Mouse (Mus musculus) ES-E14 (cell line): ENCODE results near the gene Urad. TPM values are rescaled to one million over a fixed set of nuclear protein-coding genes. Genes with fewer than 3 reads are reported as not detected.

Source experiments
- DNase-seq: peaks from one replicate; pipeline ENCODE4 v3.0.0-alpha.2; 2013; ENCODE audit warnings: low read depth, low spot score
- H3K27ac ChIP-seq: 2 replicates; pipeline ENCODE4 v1.5.1; 2012; ENCODE audit warnings: low read depth, mild to moderate bottlenecking, low read length, moderate library complexity, mixed read lengths; ENCODE audit not compliant: poor library complexity, insufficient read depth, severe bottlenecking
- H3K36me3 ChIP-seq: 2 replicates; pipeline ENCODE4 v1.6.1; 2012; ENCODE audit warnings: mild to moderate bottlenecking, low read length, moderate library complexity, mixed read lengths; ENCODE audit not compliant: control insufficient read depth, poor library complexity, insufficient read depth, severe bottlenecking
- H3K4me1 ChIP-seq, 2 experiments: fragments of 150-350 bp in 1 of 2; sonication (generic) in 1 of 2; 2 replicates each; pipeline ENCODE4 v1.6.1; 2012; ENCODE audit warnings: low read length in 2 of 2, mild to moderate bottlenecking in 1 of 2, mixed read lengths in 1 of 2; ENCODE audit not compliant: control insufficient read depth in 2 of 2, insufficient read depth in 2 of 2, poor library complexity in 1 of 2
- H3K4me3 ChIP-seq, 2 experiments: fragments of 150-350 bp in 1 of 2; sonication (generic) in 1 of 2; 2 replicates each; pipeline ENCODE4 v1.5.1; 2012; ENCODE audit warnings: low read length in 2 of 2, low read depth in 1 of 2, mild to moderate bottlenecking in 1 of 2, mixed read lengths in 1 of 2; ENCODE audit not compliant: insufficient read depth in 1 of 2, poor library complexity in 1 of 2, severe bottlenecking in 1 of 2
- H3K9ac ChIP-seq: 2 replicates; pipeline ENCODE4 v1.6.1; 2012; ENCODE audit warnings: low read depth, mild to moderate bottlenecking, low read length, mixed read lengths; ENCODE audit not compliant: poor library complexity, insufficient read depth, severe bottlenecking
- H3K9me3 ChIP-seq: fragments of 150-350 bp; sonication (generic); 2 replicates; pipeline ENCODE4 v1.6.1; 2012; ENCODE audit warnings: low read depth, mild to moderate bottlenecking, low read length; ENCODE audit not compliant: control insufficient read depth, insufficient read depth
- CHD2 ChIP-seq: IDR thresholded peaks from 2 replicates; pipeline ENCODE4 v1.6.1; 2014; ENCODE audit warnings: mild to moderate bottlenecking, low read depth, low read length, inconsistent platforms
- HCFC1 ChIP-seq: IDR thresholded peaks from 2 replicates; pipeline ENCODE4 v1.6.1; 2012; ENCODE audit warnings: low read length, inconsistent platforms, borderline replicate concordance; ENCODE audit not compliant: insufficient read depth
- MAFK ChIP-seq: IDR thresholded peaks from 2 replicates; pipeline ENCODE4 v1.6.1; 2014; ENCODE audit warnings: mild to moderate bottlenecking, low read depth, low read length, inconsistent platforms; ENCODE audit not compliant: insufficient read depth
- ZC3H11A ChIP-seq: IDR thresholded peaks from 2 replicates; pipeline ENCODE4 v1.6.1; 2012; ENCODE audit warnings: low read depth, mild to moderate bottlenecking, inconsistent platforms, low read length, borderline replicate concordance
- ZNF384 ChIP-seq: IDR thresholded peaks from 2 replicates; pipeline ENCODE4 v1.6.1; 2012; ENCODE audit warnings: low read depth, low read length, inconsistent platforms
- in situ Hi-C, 2 experiments: fragments of 600-800 bp; cut with MboI; formaldehyde crosslinking; loops; one replicate each; pipeline ENCODE4 v1.15.1; 2025; ENCODE audit warnings: low sequenced_read_pairs in 2 of 2, inconsistent platforms in 1 of 2; ENCODE audit not compliant: unreplicated experiment in 2 of 2
- total RNA-seq: library from RNA; depleted of rRNA; stranded (reverse); fragments of 300-350 nt; gene quantifications from 2 replicates; pipeline ENCODE4 v1.2.3, GENCODE M21; 2012

The Urad gene
- total RNA-seq, 1 experiment = not detected

GRCm38 (mm10) chr5:147307398-147307785 lies 14.8 kb downstream of the Urad start:
- peak overlapping the region; percentile 45; a peak in 3 of 4 replicates for H3K4me3 ChIP-seq
- H3K9ac ChIP-seq = no peak overlapping the region
- H3K27ac ChIP-seq = no peak overlapping the region
- H3K4me1 ChIP-seq = peaks cover 0 to 5% of the 10 kb centered on the region in 2 experiments; a peak in 1 of 4 replicates
- in situ Hi-C loops = loop anchor here in 1 of 2 experiments (5.0 to 10.0 kb wide), 2 partner anchors 35 to 113 kb away; no protein-coding TSS in a partner anchor
- no peaks in the 10 kb centered on the region for H3K9me3 ChIP-seq
- DNase-seq = no peak
- no peak for TF ChIP-seq ZNF384
- no peak for TF ChIP-seq MAFK
- TF ChIP-seq CHD2 = no peak
- no peak for TF ChIP-seq ZC3H11A
- TF ChIP-seq HCFC1 = no peak
- no peaks in the 10 kb centered on the region for H3K36me3 ChIP-seq

- DNase-seq = no peak
- peaks cover 0 to 5% of the 10 kb centered on the region in 2 experiments; a peak in 1 of 4 replicates for H3K4me1 ChIP-seq
- TF ChIP-seq MAFK (no peak), HCFC1 (no peak), ZC3H11A (no peak), CHD2 (no peak), ZNF384 (no peak)
- peak within 1 kb of the TSS; percentile 25; the same call in 1 of the 2 replicates for H3K9ac ChIP-seq
- peak within 1 kb of the TSS; percentile 45 for H3K4me3 ChIP-seq
- in situ Hi-C loops = loop anchor here in 1 of 2 experiments (5.0 to 10.0 kb wide), 2 partner anchors 35 to 112 kb away; no protein-coding TSS in a partner anchor
- no peaks in the 10 kb centered on the region for H3K36me3 ChIP-seq
- H3K27ac ChIP-seq = no peak within 1 kb of the TSS
- H3K9me3 ChIP-seq = no peaks in the 10 kb centered on the region
These were observed 15.4 kb downstream of the Urad start, which contains the start of gene Cdx2 for GRCm38 (mm10) chr5:147306638-147307397. Gene Cdx2, minus strand, starts transcription at chr5:147307270.

- no peak overlapping the region for H3K27ac ChIP-seq
- H3K4me3 ChIP-seq = peak overlapping the region; percentile 45; a peak in 3 of 4 replicates
- H3K36me3 ChIP-seq = no peaks in the 10 kb centered on the region
- no peaks in the 10 kb centered on the region for H3K9me3 ChIP-seq
- peak overlapping the region; percentile 25; the same call in 1 of the 2 replicates for H3K9ac ChIP-seq
- no peak for DNase-seq
- TF ChIP-seq HCFC1 (no peak), MAFK (no peak), ZC3H11A (no peak), ZNF384 (no peak), CHD2 (no peak)
- peaks cover 0 to 8% of the 10 kb centered on the region in 2 experiments; a peak in 2 of 4 replicates for H3K4me1 ChIP-seq
- in situ Hi-C loops = loop anchor here in 1 of 2 experiments (5.0 to 10.0 kb wide), 2 partner anchors 34 to 111 kb away; no protein-coding TSS in a partner anchor
These were observed 16.2 kb downstream of the Urad start for GRCm38 (mm10) chr5:147305856-147306637.

- TF ChIP-seq ZNF384 (no peak), ZC3H11A (no peak), HCFC1 (no peak), MAFK (no peak)
- Histone ChIP-seq H3K9me3 (no peaks in the 10 kb centered on the region), H3K9ac (no peak overlapping the region), H3K27ac (no peak overlapping the region), H3K36me3 (no peaks in the 10 kb centered on the region), H3K4me1 (peaks cover 0 to 10% of the 10 kb centered on the region in 2 experiments; a peak in 2 of 4 replicates), H3K4me3 (peak overlapping the region in 1 of 2 experiments; percentile 33; a peak in 1 of 4 replicates)
- DNase-seq = no peak
- in situ Hi-C loops = loop anchor here in 1 of 2 experiments (5.0 to 10.0 kb wide), 2 partner anchors 33 to 110 kb away; no protein-coding TSS in a partner anchor
These were observed 17.1 kb downstream of the Urad start for GRCm38 (mm10) chr5:147305166-147305565.
